Mouse (Mus musculus): ENCODE results near the gene H2-Ke6. TPM values are rescaled to one million over a fixed set of nuclear protein-coding genes. Genes with fewer than 3 reads are reported as not detected.

The H2-Ke6 gene
- total and polyA plus RNA-seq, 2 experiments from 2014 or later = 54.6 to 58.0 TPM

DNA sequence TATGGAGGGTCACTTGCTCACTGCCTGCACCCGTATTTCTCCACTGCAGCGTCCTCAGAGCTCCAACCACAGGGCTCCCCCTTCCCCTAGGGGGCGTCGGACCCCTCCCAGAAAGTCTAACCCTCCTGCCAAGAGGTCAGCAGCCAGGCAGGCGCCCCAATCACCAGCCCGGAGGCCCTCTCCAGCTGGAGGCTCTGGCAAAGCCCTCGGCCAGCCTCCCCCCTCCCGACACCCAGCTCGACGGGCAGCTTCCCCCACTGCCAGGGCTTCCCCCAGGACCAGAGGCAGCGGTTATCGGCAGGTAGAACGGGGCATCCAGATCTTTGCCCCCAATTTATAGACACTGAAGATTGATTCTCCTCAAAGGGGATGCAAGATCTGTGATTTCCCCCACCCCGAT lies 18.1 kb upstream of the H2-Ke6 start:
- Histone ChIP-seq H3K27me3 (ENCODE audit: insufficient read depth, low read length) (no peaks in the 10 kb centered on the region), H3K4me2 (ENCODE audit: low read depth) (no peak overlapping the region), H3K4me3 (ENCODE audit: low read depth, low read length) (no peak overlapping the region), H3K9me3 (ENCODE audit: low read length) (no peaks in the 10 kb centered on the region), H3K9ac (no peak overlapping the region), H3K4me1 (ENCODE audit: insufficient read depth) (no peaks in the 10 kb centered on the region), H3K36me3 (ENCODE audit: insufficient read depth) (no peaks in the 10 kb centered on the region), H3K27ac (ENCODE audit: low read depth, low read length) (no peak overlapping the region)
- 83% methylated on average over 14 of the region's 14 CpGs for WGBS
- no peak for TF ChIP-seq CTCF (IDR thresholded peaks at IDR 0.05; ENCODE audit: low read depth)
- DNase-seq (no peak), ATAC-seq (no peak)

DNA sequence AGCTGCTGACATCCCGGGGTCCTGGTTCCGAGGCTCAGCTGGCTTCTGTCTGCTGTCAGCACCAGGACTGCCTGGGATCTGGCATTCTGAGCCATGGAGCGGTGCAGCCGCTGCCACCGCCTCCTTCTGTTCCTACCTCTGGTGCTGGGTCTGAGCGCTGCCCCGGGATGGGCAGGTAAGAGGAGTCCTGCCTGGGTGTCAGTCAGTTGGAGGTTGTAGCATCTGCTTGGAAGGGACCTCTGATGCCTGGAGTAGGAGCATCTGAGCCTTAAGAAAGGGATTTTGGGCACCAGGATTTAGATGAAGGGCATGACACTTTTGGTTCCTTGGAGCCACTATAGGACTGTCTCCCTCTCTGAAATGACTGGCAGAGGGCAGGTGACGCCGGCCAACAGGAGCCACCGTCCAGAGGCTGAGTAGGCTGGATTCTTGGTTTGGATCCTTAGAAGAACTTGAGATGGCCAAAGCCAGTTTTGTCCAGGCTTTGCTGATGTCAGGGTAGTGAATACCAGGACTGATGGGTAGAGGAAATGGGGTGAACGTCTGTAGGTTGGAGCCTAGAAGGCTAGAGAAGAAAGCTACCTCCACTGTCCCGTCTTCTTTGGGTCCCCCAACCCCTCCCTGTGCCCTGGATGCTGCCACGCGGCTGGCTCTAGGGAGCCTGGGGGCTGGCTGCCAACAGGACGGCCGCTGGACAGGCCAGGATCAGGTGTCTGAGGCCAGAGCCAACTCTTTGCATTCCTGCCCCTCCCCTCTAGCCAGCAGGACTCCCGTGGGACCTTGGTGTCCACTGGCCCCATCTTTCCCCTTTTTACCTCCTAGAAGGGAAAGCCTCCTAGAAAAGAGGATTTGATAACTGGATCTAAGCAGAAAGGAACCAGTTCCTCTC lies 11.9 kb upstream of the H2-Ke6 start:
- Histone ChIP-seq H3K27ac (ENCODE audit: low read depth, low read length) (no peak overlapping the region), H3K9me3 (ENCODE audit: low read length) (no peaks in the 10 kb centered on the region), H3K4me1 (ENCODE audit: insufficient read depth) (peaks cover 9% of the 10 kb centered on the region; the same call in 1 of the 2 replicates), H3K36me3 (ENCODE audit: insufficient read depth) (peaks cover 33% of the 10 kb centered on the region), H3K4me3 (ENCODE audit: low read depth, low read length) (peak overlapping the region; percentile 20), H3K27me3 (ENCODE audit: insufficient read depth, low read length) (no peaks in the 10 kb centered on the region), H3K4me2 (ENCODE audit: low read depth) (peak overlapping the region; percentile 49), H3K9ac (peak overlapping the region; percentile 40; the same call in 1 of the 2 replicates)
- ATAC-seq (peak; percentile 18), DNase-seq (peak; percentile 20)
- WGBS = 27% methylated on average over 17 of the region's 17 CpGs
- TF ChIP-seq CTCF (IDR thresholded peaks at IDR 0.05; ENCODE audit: low read depth) = no peak

DNA sequence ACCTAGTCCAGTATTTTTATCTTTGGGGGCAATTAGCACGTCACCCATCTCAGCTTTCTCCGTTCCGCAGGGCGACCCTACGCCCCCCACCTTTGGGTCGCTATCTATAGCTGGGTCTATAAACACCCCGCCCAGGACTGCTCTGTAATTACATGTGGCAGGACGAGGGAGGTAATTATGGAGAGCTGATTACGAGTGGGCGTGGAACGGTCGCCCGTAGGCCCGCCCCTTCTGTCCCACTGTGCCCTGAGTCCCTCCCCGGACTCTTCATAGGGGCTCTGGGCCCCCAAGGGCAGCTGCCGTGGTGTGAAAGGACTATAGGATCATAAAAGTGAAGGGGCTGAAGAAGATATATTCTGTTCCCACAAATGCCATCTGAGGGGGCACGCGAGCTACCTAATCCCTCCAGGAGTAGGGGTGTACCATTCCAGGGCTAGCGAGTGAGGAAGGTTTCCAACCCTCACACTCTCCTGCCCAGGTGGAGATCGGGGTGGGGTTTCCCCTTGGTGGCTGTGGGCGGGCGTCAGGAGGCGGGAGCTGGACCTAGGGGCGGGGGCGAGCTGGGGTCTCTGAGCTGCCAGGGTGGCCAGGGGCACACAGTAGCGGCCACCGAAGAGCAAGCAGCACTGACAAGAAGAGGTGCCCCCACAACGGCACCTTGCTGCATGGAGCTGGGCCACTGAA lies 11.2 kb upstream of the H2-Ke6 start, which contains the start of gene Col11a2:
Col11a2 (plus strand) TSS at position 560 of the 684 bp plus-strand sequence.
- H3K27ac ChIP-seq (ENCODE audit: low read depth, low read length) = no peak within 1 kb of the TSS
- DNase-seq (peak; percentile 40), ATAC-seq (peak; percentile 54)
- peak within 1 kb of the TSS; percentile 20 for H3K4me3 ChIP-seq (ENCODE audit: low read depth, low read length)
- no peak for TF ChIP-seq CTCF (IDR thresholded peaks at IDR 0.05; ENCODE audit: low read depth)
- no peaks in the 10 kb centered on the region for H3K9me3 ChIP-seq (ENCODE audit: low read length)
- peak within 1 kb of the TSS; percentile 40 for H3K9ac ChIP-seq
- peaks cover 33% of the 10 kb centered on the region for H3K36me3 ChIP-seq (ENCODE audit: insufficient read depth)
- H3K27me3 ChIP-seq (ENCODE audit: insufficient read depth, low read length) = no peaks in the 10 kb centered on the region
- peaks cover 9% of the 10 kb centered on the region; the same call in 1 of the 2 replicates for H3K4me1 ChIP-seq (ENCODE audit: insufficient read depth)
- peak within 1 kb of the TSS; percentile 49 for H3K4me2 ChIP-seq (ENCODE audit: low read depth)
- WGBS = 5% methylated on average over 28 of the region's 28 CpGs

DNA sequence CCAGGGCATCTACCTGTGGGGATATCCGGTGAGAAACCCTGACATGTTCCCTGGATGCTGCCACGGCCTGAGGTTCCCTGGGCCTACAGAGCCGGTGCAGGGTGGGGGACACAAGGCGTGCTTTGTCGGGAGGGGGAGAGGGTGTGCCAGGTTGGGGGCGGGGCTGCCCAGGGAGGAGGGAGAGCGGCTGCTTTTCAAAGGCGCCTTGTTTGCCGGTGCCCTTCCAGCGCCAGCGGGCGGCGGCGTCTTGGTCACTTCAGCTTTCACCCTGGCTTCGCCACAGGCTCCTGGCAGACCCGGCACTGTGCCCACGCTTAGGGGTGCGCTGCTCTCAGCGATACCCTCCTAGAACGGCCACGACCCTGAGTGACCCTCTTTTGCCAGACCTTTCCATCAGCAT lies 10.6 kb upstream of the H2-Ke6 start:
- Histone ChIP-seq H3K9ac (no peak overlapping the region), H3K9me3 (ENCODE audit: low read length) (no peaks in the 10 kb centered on the region), H3K27ac (ENCODE audit: low read depth, low read length) (no peak overlapping the region), H3K4me1 (ENCODE audit: insufficient read depth) (peaks cover 9% of the 10 kb centered on the region; the same call in 1 of the 2 replicates), H3K36me3 (ENCODE audit: insufficient read depth) (peaks cover 33% of the 10 kb centered on the region), H3K27me3 (ENCODE audit: insufficient read depth, low read length) (no peaks in the 10 kb centered on the region), H3K4me3 (ENCODE audit: low read depth, low read length) (peak overlapping the region; percentile 20), H3K4me2 (ENCODE audit: low read depth) (peak overlapping the region; percentile 49)
- DNase-seq (peak; percentile 39), ATAC-seq (peak; percentile 36)
- 12% methylated on average over 19 of the region's 21 CpGs for WGBS
- TF ChIP-seq CTCF (IDR thresholded peaks at IDR 0.05; ENCODE audit: low read depth) = no peak

DNA sequence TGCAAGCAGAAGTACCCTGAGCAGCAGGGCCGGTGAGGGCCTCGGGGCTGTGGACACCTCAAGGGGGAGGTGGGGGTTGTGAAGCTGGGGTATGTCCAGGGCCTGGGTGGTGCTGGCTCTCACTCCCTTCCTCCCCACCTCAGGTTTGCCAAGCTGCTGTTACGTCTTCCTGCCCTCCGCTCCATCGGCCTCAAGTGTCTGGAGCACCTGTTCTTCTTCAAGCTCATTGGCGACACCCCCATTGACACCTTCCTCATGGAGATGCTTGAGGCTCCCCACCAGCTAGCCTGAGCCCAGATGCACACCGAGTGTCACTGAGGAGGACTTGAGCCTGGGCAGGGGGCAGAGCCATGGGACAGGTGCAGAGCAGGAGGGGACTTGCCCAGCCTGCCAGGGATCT lies 9.4 kb upstream of the H2-Ke6 start:
- TF ChIP-seq CTCF (IDR thresholded peaks at IDR 0.05; ENCODE audit: low read depth) = no peak

DNA sequence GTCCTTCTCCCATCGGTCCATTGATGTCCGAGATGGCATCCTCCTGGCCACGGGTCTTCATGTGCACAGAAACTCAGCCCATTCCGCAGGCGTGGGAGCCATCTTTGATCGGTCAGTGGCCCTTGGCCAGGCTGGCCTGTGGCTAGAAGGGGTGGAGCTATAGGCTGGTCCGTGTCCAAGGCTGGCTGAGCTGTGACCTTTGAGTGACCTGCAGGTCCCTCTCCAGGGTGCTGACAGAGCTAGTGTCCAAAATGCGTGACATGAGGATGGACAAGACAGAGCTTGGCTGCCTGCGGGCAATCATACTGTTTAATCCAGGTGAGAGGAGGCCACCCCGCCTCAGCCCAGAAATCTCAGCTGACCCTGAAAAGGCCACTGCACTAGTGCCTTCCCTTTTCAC lies 8.8 kb upstream of the H2-Ke6 start:
- H3K4me1 ChIP-seq (ENCODE audit: insufficient read depth) = peaks cover 15% of the 10 kb centered on the region
- 86% methylated on average over 10 of the region's 10 CpGs for WGBS

More for the DNA sequence above, 9.4 kb upstream of the H2-Ke6 start:
- no peak for ATAC-seq
- Histone ChIP-seq H3K9me3 (ENCODE audit: low read length) (no peaks in the 10 kb centered on the region), H3K27ac (ENCODE audit: low read depth, low read length) (no peak overlapping the region), H3K27me3 (ENCODE audit: insufficient read depth, low read length) (no peaks in the 10 kb centered on the region), H3K4me3 (ENCODE audit: low read depth, low read length) (no peak overlapping the region), H3K9ac (no peak overlapping the region), H3K36me3 (ENCODE audit: insufficient read depth) (peaks cover 33% of the 10 kb centered on the region), H3K4me2 (ENCODE audit: low read depth) (no peak overlapping the region), H3K4me1 (ENCODE audit: insufficient read depth) (peaks cover 15% of the 10 kb centered on the region)
- no peak for DNase-seq
- 93% methylated on average over 7 of the region's 7 CpGs for WGBS

DNA sequence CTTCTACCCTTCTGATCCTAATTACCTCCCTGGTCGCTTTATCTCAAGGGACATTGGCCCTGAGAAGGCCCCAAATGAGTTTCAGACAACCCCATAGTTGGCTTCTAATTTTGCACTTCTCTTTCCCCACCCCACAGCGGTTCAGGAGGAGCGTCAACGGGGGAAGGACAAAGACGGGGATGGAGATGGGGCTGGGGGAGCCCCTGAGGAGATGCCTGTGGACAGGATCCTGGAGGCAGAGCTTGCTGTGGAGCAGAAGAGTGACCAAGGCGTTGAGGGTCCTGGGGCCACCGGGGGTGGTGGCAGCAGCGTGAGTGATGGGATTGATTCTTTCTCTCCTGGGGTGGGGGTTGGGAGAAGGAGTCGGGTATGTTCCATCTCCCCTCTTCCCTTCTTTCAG lies 7.7 kb upstream of the H2-Ke6 start:
- Histone ChIP-seq H3K4me3 (ENCODE audit: low read depth, low read length) (no peak overlapping the region), H3K9ac (no peak overlapping the region), H3K27ac (ENCODE audit: low read depth, low read length) (no peak overlapping the region), H3K27me3 (ENCODE audit: insufficient read depth, low read length) (no peaks in the 10 kb centered on the region), H3K4me1 (ENCODE audit: insufficient read depth) (peaks cover 19% of the 10 kb centered on the region), H3K4me2 (ENCODE audit: low read depth) (no peak overlapping the region), H3K9me3 (ENCODE audit: low read length) (no peaks in the 10 kb centered on the region), H3K36me3 (ENCODE audit: insufficient read depth) (peaks cover 33% of the 10 kb centered on the region)
- ATAC-seq (no peak), DNase-seq (no peak)
- no peak for TF ChIP-seq CTCF (IDR thresholded peaks at IDR 0.05; ENCODE audit: low read depth)
- WGBS = 89% methylated on average over 9 of the region's 9 CpGs

More for the DNA sequence above, 8.8 kb upstream of the H2-Ke6 start:
- no peak for TF ChIP-seq CTCF (IDR thresholded peaks at IDR 0.05; ENCODE audit: low read depth)
- Histone ChIP-seq H3K27me3 (ENCODE audit: insufficient read depth, low read length) (no peaks in the 10 kb centered on the region), H3K9me3 (ENCODE audit: low read length) (no peaks in the 10 kb centered on the region), H3K4me3 (ENCODE audit: low read depth, low read length) (no peak overlapping the region), H3K4me2 (ENCODE audit: low read depth) (no peak overlapping the region), H3K9ac (no peak overlapping the region), H3K36me3 (ENCODE audit: insufficient read depth) (peaks cover 33% of the 10 kb centered on the region), H3K27ac (ENCODE audit: low read depth, low read length) (no peak overlapping the region)
- DNase-seq (no peak), ATAC-seq (no peak)

All from forebrain, postnatal 0 days (tissue).